Mouse (Mus musculus): ENCODE data around the gene Fbxl7. TPM values are rescaled to one million over a fixed set of nuclear protein-coding genes. Genes with fewer than 3 reads are reported as not detected.

Fbxl7 gene
- polyA plus RNA-seq, 1 experiment from 2014 or later = 6.9 TPM

DNA sequence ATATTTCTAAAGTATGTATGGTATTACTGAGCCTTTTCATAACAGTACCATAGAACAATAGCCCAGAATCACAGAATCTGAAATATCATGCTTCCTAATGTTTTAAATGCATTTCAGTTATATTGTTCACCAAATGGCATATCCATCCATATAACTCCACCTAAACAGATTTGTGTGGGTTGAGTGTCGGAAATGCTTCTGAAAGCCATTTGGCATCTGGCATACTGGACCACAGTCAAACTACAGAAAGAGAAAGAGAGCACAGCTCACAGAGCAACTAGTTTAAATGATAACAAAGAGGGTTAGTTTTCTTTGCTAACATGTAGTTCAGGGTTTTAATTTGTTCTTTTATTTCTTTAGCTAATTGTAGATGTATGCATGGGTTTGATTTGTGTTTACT is 57.0 kb downstream of the Fbxl7 start:
- H3K9me3 ChIP-seq (replicated peaks; ENCODE audit: control insufficient read depth, low read length, poor library complexity, severe bottlenecking) = no peaks in the 10 kb centered on the region
- no peaks in the 10 kb centered on the region for H3K36me3 ChIP-seq (ENCODE audit: control insufficient read depth, insufficient read depth, low read length)
- no peak overlapping the region for H3K27ac ChIP-seq (ENCODE audit: low read length)
- no peaks in the 10 kb centered on the region for H3K27me3 ChIP-seq (ENCODE audit: control insufficient read depth, insufficient read depth, low read depth, low read length)
- 91% methylated on average over 1 of the region's 1 CpGs for WGBS
- no peak overlapping the region for H3K9ac ChIP-seq (ENCODE audit: low read depth, low read length)
- no peak overlapping the region for H3K4me3 ChIP-seq (ENCODE audit: low read depth, low read length)
- no peaks in the 10 kb centered on the region for H3K4me1 ChIP-seq (ENCODE audit: control insufficient read depth, insufficient read depth, low read length)
- no peak overlapping the region for H3K4me2 ChIP-seq (ENCODE audit: low read length)
- no peak for ATAC-seq

DNA sequence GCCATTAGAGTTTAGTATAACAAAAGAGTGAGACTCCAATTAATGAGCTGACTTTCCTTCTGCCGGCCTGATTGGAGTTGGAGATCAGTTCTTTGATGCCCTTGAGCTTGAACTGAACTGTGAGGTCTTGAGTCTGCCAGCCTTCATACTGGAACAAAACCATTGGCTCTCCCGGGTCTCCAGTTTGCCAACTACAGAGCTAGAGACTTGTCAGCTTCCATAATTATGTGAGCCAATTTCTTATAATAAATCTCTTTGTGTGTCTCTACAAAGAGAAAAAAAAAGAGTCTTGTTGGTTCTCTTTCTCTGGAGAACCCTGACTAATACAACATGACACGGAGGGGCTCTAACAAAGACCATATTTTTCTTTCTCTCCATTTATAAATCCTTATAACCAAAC is 58.2 kb downstream of the Fbxl7 start:
- Histone ChIP-seq H3K9ac (ENCODE audit: low read depth, low read length) (no peak overlapping the region), H3K4me1 (ENCODE audit: control insufficient read depth, insufficient read depth, low read length) (no peaks in the 10 kb centered on the region), H3K27me3 (ENCODE audit: control insufficient read depth, insufficient read depth, low read depth, low read length) (no peaks in the 10 kb centered on the region), H3K9me3 (replicated peaks; ENCODE audit: control insufficient read depth, low read length, poor library complexity, severe bottlenecking) (no peaks in the 10 kb centered on the region), H3K36me3 (ENCODE audit: control insufficient read depth, insufficient read depth, low read length) (no peaks in the 10 kb centered on the region), H3K27ac (ENCODE audit: low read length) (no peak overlapping the region), H3K4me2 (ENCODE audit: low read length) (no peak overlapping the region), H3K4me3 (ENCODE audit: low read depth, low read length) (no peak overlapping the region)
- no peak for ATAC-seq
- 62% methylated on average over 3 of the region's 3 CpGs for WGBS

DNA sequence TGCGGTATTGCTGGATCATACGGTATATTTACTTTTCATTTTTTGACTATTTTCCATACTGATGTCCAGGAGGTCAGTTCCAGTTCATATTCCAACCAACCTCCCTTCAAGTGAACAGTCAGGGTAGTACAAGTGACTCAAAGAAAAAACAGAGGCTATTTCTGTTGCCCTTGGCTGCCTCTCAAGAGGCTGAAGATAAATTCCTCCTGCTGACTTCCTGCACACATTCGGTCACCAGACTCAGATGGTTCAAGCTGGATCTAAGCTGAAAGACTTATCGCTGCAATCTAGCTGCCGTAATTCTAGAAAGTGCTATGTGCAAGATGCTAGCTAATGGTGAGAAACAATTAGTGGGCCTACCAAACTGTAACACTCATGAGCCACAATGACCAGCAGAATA is 61.0 kb downstream of the Fbxl7 start:
- no peaks in the 10 kb centered on the region for H3K9me3 ChIP-seq (replicated peaks; ENCODE audit: control insufficient read depth, low read length, poor library complexity, severe bottlenecking)
- H3K9ac ChIP-seq (ENCODE audit: low read depth, low read length) = no peak overlapping the region
- H3K27ac ChIP-seq (ENCODE audit: low read length) = no peak overlapping the region
- ATAC-seq = no peak
- no peak overlapping the region for H3K4me2 ChIP-seq (ENCODE audit: low read length)
- H3K36me3 ChIP-seq (ENCODE audit: control insufficient read depth, insufficient read depth, low read length) = no peaks in the 10 kb centered on the region
- H3K27me3 ChIP-seq (ENCODE audit: control insufficient read depth, insufficient read depth, low read depth, low read length) = no peaks in the 10 kb centered on the region
- H3K4me1 ChIP-seq (ENCODE audit: control insufficient read depth, insufficient read depth, low read length) = no peaks in the 10 kb centered on the region
- H3K4me3 ChIP-seq (ENCODE audit: low read depth, low read length) = no peak overlapping the region
- whole genome bisulfite sequencing = 93% methylated on average over 5 of the region's 5 CpGs

DNA sequence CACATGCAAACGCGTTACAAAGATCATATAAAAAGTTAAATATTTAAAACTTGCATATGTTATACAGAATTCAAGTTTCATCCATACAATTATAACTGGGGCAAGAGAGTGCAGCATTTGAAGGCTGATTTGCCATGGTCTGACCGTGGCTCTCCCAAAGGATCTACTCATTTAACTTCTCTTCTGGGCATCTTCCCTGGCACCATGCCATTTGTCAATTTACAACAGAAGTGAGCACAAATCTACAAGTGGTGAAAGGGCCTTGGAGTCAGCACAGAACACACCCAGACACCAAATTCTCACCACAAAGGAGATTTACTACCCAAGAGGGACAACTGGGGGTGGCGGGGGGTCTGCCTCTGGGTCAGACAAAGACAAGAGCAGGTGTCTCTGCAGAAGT is 64.2 kb downstream of the Fbxl7 start:
- H3K4me1 ChIP-seq (ENCODE audit: control insufficient read depth, insufficient read depth, low read length) = no peaks in the 10 kb centered on the region
- no peak overlapping the region for H3K27ac ChIP-seq (ENCODE audit: low read length)
- no peaks in the 10 kb centered on the region for H3K36me3 ChIP-seq (ENCODE audit: control insufficient read depth, insufficient read depth, low read length)
- no peak overlapping the region for H3K4me3 ChIP-seq (ENCODE audit: low read depth, low read length)
- H3K4me2 ChIP-seq (ENCODE audit: low read length) = no peak overlapping the region
- H3K9ac ChIP-seq (ENCODE audit: low read depth, low read length) = no peak overlapping the region
- no peaks in the 10 kb centered on the region for H3K9me3 ChIP-seq (replicated peaks; ENCODE audit: control insufficient read depth, low read length, poor library complexity, severe bottlenecking)
- no peak for ATAC-seq
- 85% methylated on average over 4 of the region's 4 CpGs for WGBS
- H3K27me3 ChIP-seq (ENCODE audit: control insufficient read depth, insufficient read depth, low read depth, low read length) = no peaks in the 10 kb centered on the region

DNA sequence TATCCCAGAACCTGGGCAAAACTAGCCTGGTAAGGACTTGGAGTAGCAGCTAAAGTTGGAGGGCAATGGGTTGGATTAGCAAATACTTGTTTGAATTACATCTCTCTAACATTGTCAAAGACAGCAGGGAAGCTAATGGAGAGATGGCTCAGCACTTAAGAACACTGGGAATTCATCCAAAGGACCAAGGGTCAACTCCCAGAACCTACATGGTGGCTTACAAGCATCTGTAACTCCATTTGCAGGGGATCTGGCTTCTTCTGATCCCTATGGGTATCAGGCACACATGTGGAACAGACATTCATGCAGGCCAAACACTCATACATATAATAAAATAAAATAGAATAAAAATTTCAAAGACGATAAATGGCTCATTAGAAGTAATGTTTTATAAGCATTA is 78.4 kb downstream of the Fbxl7 start:
- ATAC-seq = no peak
- Histone ChIP-seq H3K36me3 (ENCODE audit: control insufficient read depth, insufficient read depth, low read length) (no peaks in the 10 kb centered on the region), H3K9ac (ENCODE audit: low read depth, low read length) (no peak overlapping the region), H3K9me3 (replicated peaks; ENCODE audit: control insufficient read depth, low read length, poor library complexity, severe bottlenecking) (no peaks in the 10 kb centered on the region), H3K4me3 (ENCODE audit: low read depth, low read length) (no peak overlapping the region), H3K4me1 (ENCODE audit: control insufficient read depth, insufficient read depth, low read length) (no peaks in the 10 kb centered on the region; the same call in 1 of the 2 replicates), H3K27ac (ENCODE audit: low read length) (no peak overlapping the region), H3K27me3 (ENCODE audit: control insufficient read depth, insufficient read depth, low read depth, low read length) (no peaks in the 10 kb centered on the region), H3K4me2 (ENCODE audit: low read length) (no peak overlapping the region)
- WGBS = 86% methylated on average over 1 of the region's 1 CpGs

DNA sequence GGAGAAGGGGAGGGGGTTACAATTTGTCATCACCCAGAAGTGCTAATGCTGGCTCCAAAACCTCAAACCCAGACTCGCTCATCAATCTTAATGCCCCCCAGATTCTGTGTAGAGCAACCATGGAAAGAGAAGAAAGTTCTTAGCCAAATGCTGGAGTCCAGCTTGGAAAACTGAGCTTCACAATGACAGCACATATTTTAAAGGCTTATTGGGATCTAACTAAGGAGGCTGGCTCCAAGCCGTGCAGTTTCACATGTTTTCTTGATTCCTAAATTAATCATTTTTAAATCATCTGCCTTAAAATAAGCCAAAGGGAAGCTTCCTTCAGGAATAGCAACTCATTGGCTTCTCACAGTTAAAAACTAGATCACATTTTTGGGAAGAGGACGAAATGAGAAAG is 82.5 kb downstream of the Fbxl7 start:
- H3K4me3 ChIP-seq (ENCODE audit: low read depth, low read length) = no peak overlapping the region
- H3K27ac ChIP-seq (ENCODE audit: low read length) = no peak overlapping the region
- no peak for ATAC-seq
- H3K27me3 ChIP-seq (ENCODE audit: control insufficient read depth, insufficient read depth, low read depth, low read length) = no peaks in the 10 kb centered on the region
- no peaks in the 10 kb centered on the region; the same call in 1 of the 2 replicates for H3K4me1 ChIP-seq (ENCODE audit: control insufficient read depth, insufficient read depth, low read length)
- H3K9me3 ChIP-seq (replicated peaks; ENCODE audit: control insufficient read depth, low read length, poor library complexity, severe bottlenecking) = no peaks in the 10 kb centered on the region
- no peak overlapping the region for H3K4me2 ChIP-seq (ENCODE audit: low read length)
- no peaks in the 10 kb centered on the region for H3K36me3 ChIP-seq (ENCODE audit: control insufficient read depth, insufficient read depth, low read length)
- no peak overlapping the region for H3K9ac ChIP-seq (ENCODE audit: low read depth, low read length)
- 76% methylated on average over 3 of the region's 3 CpGs for WGBS

DNA sequence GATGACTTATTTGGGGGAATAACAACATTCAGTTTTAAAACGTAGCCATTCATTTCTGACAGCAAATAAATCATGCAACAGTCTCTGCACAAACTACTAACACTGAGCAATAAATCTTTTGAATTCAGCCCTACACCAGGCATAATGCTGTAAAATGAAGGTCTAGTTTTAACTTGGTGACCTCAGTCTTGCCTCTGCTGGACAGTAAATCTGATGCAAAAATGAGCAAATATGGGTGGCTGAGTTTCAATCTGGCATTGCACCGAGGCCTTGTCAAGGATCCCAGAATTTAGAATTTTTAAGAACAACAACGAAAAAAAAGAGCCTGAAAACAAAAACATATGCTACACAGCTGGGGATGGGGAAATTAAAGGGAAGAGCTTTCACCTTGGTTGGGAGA is 85.8 kb downstream of the Fbxl7 start:
- H3K9ac ChIP-seq (ENCODE audit: low read depth, low read length) = no peak overlapping the region
- H3K4me3 ChIP-seq (ENCODE audit: low read depth, low read length) = no peak overlapping the region
- no peak for ATAC-seq
- H3K4me1 ChIP-seq (ENCODE audit: control insufficient read depth, insufficient read depth, low read length) = no peaks in the 10 kb centered on the region; the same call in 1 of the 2 replicates
- 86% methylated on average over 3 of the region's 3 CpGs for WGBS
- no peaks in the 10 kb centered on the region for H3K27me3 ChIP-seq (ENCODE audit: control insufficient read depth, insufficient read depth, low read depth, low read length)
- no peaks in the 10 kb centered on the region for H3K9me3 ChIP-seq (replicated peaks; ENCODE audit: control insufficient read depth, low read length, poor library complexity, severe bottlenecking)
- H3K36me3 ChIP-seq (ENCODE audit: control insufficient read depth, insufficient read depth, low read length) = no peaks in the 10 kb centered on the region
- no peak overlapping the region for H3K27ac ChIP-seq (ENCODE audit: low read length)
- no peak overlapping the region for H3K4me2 ChIP-seq (ENCODE audit: low read length)

DNA sequence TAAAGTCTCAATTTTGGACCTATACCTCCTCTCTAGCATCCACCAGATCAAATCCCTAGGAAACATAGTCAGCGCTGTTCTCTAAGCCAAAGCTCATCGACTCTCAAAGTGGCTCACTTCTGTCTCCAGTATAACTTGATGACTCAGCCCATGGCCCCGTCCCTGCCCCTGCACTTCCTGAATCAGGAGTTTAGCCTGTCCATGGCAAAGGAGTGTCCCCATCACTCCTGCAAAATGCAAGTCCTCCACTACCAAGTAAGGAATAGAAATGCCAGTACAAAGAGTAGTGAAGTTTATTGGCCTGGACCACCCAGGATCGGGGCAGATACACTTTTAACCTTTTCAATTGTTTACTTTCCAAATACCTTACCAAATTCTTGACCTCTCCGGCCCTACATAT is 91.3 kb downstream of the Fbxl7 start:
- H3K27ac ChIP-seq (ENCODE audit: low read length) = no peak overlapping the region
- H3K36me3 ChIP-seq (ENCODE audit: control insufficient read depth, insufficient read depth, low read length) = no peaks in the 10 kb centered on the region
- H3K4me3 ChIP-seq (ENCODE audit: low read depth, low read length) = no peak overlapping the region
- WGBS = 86% methylated on average over 5 of the region's 5 CpGs
- H3K9me3 ChIP-seq (replicated peaks; ENCODE audit: control insufficient read depth, low read length, poor library complexity, severe bottlenecking) = no peaks in the 10 kb centered on the region
- H3K4me1 ChIP-seq (ENCODE audit: control insufficient read depth, insufficient read depth, low read length) = no peaks in the 10 kb centered on the region
- ATAC-seq = no peak
- H3K27me3 ChIP-seq (ENCODE audit: control insufficient read depth, insufficient read depth, low read depth, low read length) = no peaks in the 10 kb centered on the region
- H3K4me2 ChIP-seq (ENCODE audit: low read length) = no peak overlapping the region
- no peak overlapping the region for H3K9ac ChIP-seq (ENCODE audit: low read depth, low read length)

DNA sequence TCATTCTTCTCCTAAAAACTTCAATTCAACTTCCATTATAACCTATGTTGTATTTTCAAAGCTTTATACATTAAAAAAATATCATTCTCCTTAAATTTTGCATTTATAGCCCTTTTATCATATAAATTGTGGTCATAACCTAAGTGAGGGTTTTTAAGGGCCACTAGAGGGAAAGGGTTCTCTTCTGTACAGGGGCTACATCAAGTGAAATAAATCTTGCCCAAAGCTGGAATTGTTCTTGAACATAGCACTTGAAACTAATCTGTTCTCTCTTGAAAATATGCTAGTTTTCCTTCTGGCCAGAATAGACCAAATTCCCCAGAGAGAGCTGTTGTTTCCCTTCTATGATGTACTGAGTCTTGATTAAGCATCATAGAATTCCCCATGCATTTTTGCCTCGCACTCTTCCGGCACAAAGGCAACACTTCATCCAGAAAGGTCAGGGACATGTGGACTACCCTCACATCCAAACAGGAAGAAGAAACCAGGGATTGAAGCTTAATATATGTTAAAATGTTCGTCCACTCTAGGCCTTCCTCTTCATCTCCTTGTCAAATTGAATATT is 95.8 kb downstream of the Fbxl7 start:
- Histone ChIP-seq H3K4me3 (ENCODE audit: low read depth, low read length) (no peak overlapping the region), H3K36me3 (ENCODE audit: control insufficient read depth, insufficient read depth, low read length) (no peaks in the 10 kb centered on the region), H3K4me2 (ENCODE audit: low read length) (no peak overlapping the region), H3K27me3 (ENCODE audit: control insufficient read depth, insufficient read depth, low read depth, low read length) (no peaks in the 10 kb centered on the region), H3K9ac (ENCODE audit: low read depth, low read length) (no peak overlapping the region), H3K27ac (ENCODE audit: low read length) (no peak overlapping the region), H3K4me1 (ENCODE audit: control insufficient read depth, insufficient read depth, low read length) (no peaks in the 10 kb centered on the region), H3K9me3 (replicated peaks; ENCODE audit: control insufficient read depth, low read length, poor library complexity, severe bottlenecking) (no peaks in the 10 kb centered on the region)
- ATAC-seq = no peak
- 82% methylated on average over 3 of the region's 3 CpGs for WGBS

Data from midbrain, embryonic 16.5 days (tissue).